Mouse (Mus musculus): ENCODE measurements around the gene Scamp5.

Scamp5 gene

GRCm38 (mm10) chr9:57407120-57407905 is 60.5 kb downstream of the Scamp5 start:
- DNase-seq, result no peak

- DNase-seq, result no peak
Measured at GRCm38 (mm10) chr9:57406395-57406794, 61.5 kb downstream of the Scamp5 start.

- no peak for DNase-seq
Measured at GRCm38 (mm10) chr9:57404036-57404435, 63.8 kb downstream of the Scamp5 start.

GRCm38 (mm10) chr9:57402318-57403251 is 65.3 kb downstream of the Scamp5 start:
- no peak for DNase-seq

- DNase-seq, result no peak
Measured at GRCm38 (mm10) chr9:57398773-57399172, 69.1 kb downstream of the Scamp5 start.

- DNase-seq, result no peak
Measured at GRCm38 (mm10) chr9:57392892-57393291, 75.0 kb downstream of the Scamp5 start.
